Comparison of ENCODE assay signal across 23 mouse cellular contexts in genomic region chr12:31437791-31438190, GRCm38 (mm10). TPM values are rescaled to one million over a fixed set of nuclear protein-coding genes. Genes with fewer than 3 reads are reported as not detected.
"Had no signal": no experiment of that assay in that cellular context is flagged by ENCODE, and none has a peak within 500 bp of the region (broad histone marks: within the 10 kb centered on the region; RNA-seq: fewer than 3 reads in every experiment).

No protein-coding gene starts in this region.

- DNase-seq: kidney, adult 2 months; kidney, postnatal 14 days; kidney, postnatal 4 days; layer of hippocampus, adult 9-11 months; layer of hippocampus, postnatal 36 days; liver, embryonic 13.5 days; lung, embryonic 14.5 days; lung, postnatal 14 days; right cerebral cortex, adult 18-20 months; right cerebral cortex, postnatal 14 days; right cerebral cortex, postnatal 4 days; spleen, adult 18-20 months; thymus, postnatal 25 days had no signal

- H3K27me3 ChIP-seq: midbrain, embryonic 12.5 days; midbrain, embryonic 15.5 days; neural tube, embryonic 12.5 days; neural tube, embryonic 15.5 days had no signal

- H3K4me2 ChIP-seq: liver, embryonic 13.5 days; lung, embryonic 14.5 days; midbrain, embryonic 12.5 days; midbrain, embryonic 15.5 days; neural tube, embryonic 12.5 days; neural tube, embryonic 15.5 days had no signal

- H3K4me3 ChIP-seq: layer of hippocampus, adult 2 months; left cerebral cortex, adult 2 months; liver, embryonic 13.5 days; midbrain, embryonic 12.5 days; midbrain, embryonic 15.5 days; neural tube, embryonic 12.5 days; neural tube, embryonic 15.5 days had no signal

- H3K4me1 ChIP-seq: liver, embryonic 13.5 days; midbrain, embryonic 12.5 days; midbrain, embryonic 15.5 days; neural tube, embryonic 12.5 days; neural tube, embryonic 15.5 days had no signal

- H3K27ac ChIP-seq: layer of hippocampus, adult 2 months; left cerebral cortex, adult 2 months; liver, embryonic 13.5 days; macrophage; midbrain, embryonic 12.5 days; midbrain, embryonic 15.5 days; neural tube, embryonic 12.5 days; neural tube, embryonic 15.5 days had no signal

- ATAC-seq: inflammation-experienced regulatory T-cells, adult 6 months; midbrain, embryonic 15.5 days had no signal

- H3K9me3 ChIP-seq: liver, embryonic 13.5 days; midbrain, embryonic 12.5 days; midbrain, embryonic 15.5 days; neural tube, embryonic 12.5 days; neural tube, embryonic 15.5 days had no signal

- H3K9ac ChIP-seq: liver, embryonic 13.5 days; lung, embryonic 14.5 days; midbrain, embryonic 12.5 days; midbrain, embryonic 15.5 days; neural tube, embryonic 12.5 days; neural tube, embryonic 15.5 days had no signal

- H3K36me3 ChIP-seq: liver, embryonic 13.5 days; midbrain, embryonic 12.5 days; midbrain, embryonic 15.5 days; neural tube, embryonic 12.5 days; neural tube, embryonic 15.5 days had no signal

RNA-seq across cellular contexts. Expression of gene Slc26a3, which starts 47.1 kb away (rescaled TPM):
- polyA plus RNA-seq: inflammation-experienced regulatory T-cells, adult 6 months; kidney, embryonic 14.5 days; lung, embryonic 14.5 days; macrophage; midbrain, embryonic 12.5 days; neural tube, embryonic 12.5 days; thymus, postnatal 0 days had no signal
